Mouse (Mus musculus) neural tube, embryonic 15.5 days (tissue): ENCODE results near the gene Fsd1. TPM values are rescaled to one million over a fixed set of nuclear protein-coding genes. Genes with fewer than 3 reads are reported as not detected.
"Not testable (repeated sequence)": the region's sequence is repeated elsewhere in the genome, so short reads cannot be mapped to it uniquely, and the experiment has no call there.

Experiments
- ATAC-seq: fragments of 200-750 bp; cut with Nextera tagmentation; 2 replicates; pipeline ENCODE4 v1.8.0; 2017; ENCODE audit warnings: mild to moderate bottlenecking, moderate TSS enrichment, moderate library complexity; ENCODE audit not compliant: low FRiP score
- H3K27ac ChIP-seq: fragments of 300-500 bp; sonication (generic); replicated peaks from 2 replicates; pipeline ENCODE4 v1.5.1; 2015; ENCODE audit warnings: mild to moderate bottlenecking, inconsistent platforms
- H3K27me3 ChIP-seq: fragments of 300-500 bp; sonication (generic); replicated peaks from 2 replicates; pipeline ENCODE4 v1.6.1; 2015; ENCODE audit warnings: inconsistent platforms
- H3K36me3 ChIP-seq: fragments of 300-500 bp; sonication (generic); 2 replicates; pipeline ENCODE4 v1.6.1; 2015; ENCODE audit warnings: inconsistent platforms
- H3K4me1 ChIP-seq: fragments of 300-500 bp; sonication (generic); 2 replicates; pipeline ENCODE4 v1.6.1; 2015; ENCODE audit warnings: inconsistent platforms
- H3K4me2 ChIP-seq: fragments of 300-500 bp; sonication (generic); 2 replicates; pipeline ENCODE4 v1.6.1; 2015; ENCODE audit warnings: inconsistent platforms, mild to moderate bottlenecking, moderate library complexity
- H3K4me3 ChIP-seq: fragments of 300-500 bp; sonication (generic); replicated peaks from 2 replicates; pipeline ENCODE4 v1.5.1; 2015; ENCODE audit warnings: mild to moderate bottlenecking, inconsistent platforms
- H3K9ac ChIP-seq: fragments of 300-500 bp; sonication (generic); replicated peaks from 2 replicates; pipeline ENCODE4 v1.6.1; 2015; ENCODE audit warnings: mild to moderate bottlenecking, inconsistent platforms
- H3K9me3 ChIP-seq: fragments of 300-500 bp; sonication (generic); replicated peaks from 2 replicates; pipeline ENCODE4 v1.6.1; 2016; ENCODE audit warnings: inconsistent platforms
- WGBS: fragments of 180-500 bp; shearing (Covaris S2); methylation state at CpG from one replicate; pipeline ENCODE4 v1.1.7; 2015; ENCODE audit warnings: mixed read lengths; 5-methylcytosine and 5-hydroxymethylcytosine counted together
- polyA plus RNA-seq: library from polyadenylated mRNA; unstranded; fragments of >200 nt; fragmentation: Nextera tagmentation; extraction: Ambion mirVana; gene quantifications from 2 replicates; pipeline ENCODE4 v1.2.1, GENCODE M21; 2015

Gene Fsd1
- 189 and 228 TPM in 2 replicates for polyA plus RNA-seq

GRCm38 (mm10) chr17:55986030-55986961, at the start of gene Fsd1:
TSS of gene Fsd1 (plus strand) at chr17:55986509.
- WGBS: 9% methylated on average over 30 of the region's 35 CpGs
- peak; percentile 91 for ATAC-seq

DNA sequence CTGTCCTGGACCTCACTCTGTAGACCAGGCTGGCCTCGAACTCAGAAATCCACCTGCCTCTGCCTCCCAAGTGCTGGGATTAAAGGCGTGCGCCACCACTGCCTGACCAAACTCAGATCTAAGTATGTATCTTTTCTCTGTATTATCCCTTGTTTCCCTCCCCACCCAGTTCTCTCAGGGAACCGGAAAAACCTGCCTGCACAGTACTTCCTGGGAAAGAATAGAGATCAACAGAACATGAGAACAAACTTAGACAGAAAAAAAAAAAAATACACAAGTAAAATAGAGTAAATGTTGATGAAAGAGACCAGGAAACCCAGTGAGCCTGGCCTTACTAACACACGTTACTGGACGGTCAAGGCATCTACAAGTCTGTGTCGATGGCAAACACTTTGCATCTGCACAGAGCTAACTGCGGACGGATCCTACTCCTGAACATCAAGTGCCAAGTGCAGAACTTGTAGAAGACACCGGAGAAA, 41.9 kb upstream of the Fsd1 start:
- peaks cover 11% of the 10 kb centered on the region for H3K4me1 ChIP-seq
- H3K9ac ChIP-seq, H3K36me3 ChIP-seq, H3K9me3 ChIP-seq, H3K27me3 ChIP-seq, ATAC-seq: not testable (repeated sequence)
- peak overlapping the region; percentile 94 for H3K27ac ChIP-seq
- peak overlapping the region; percentile 55 for H3K4me3 ChIP-seq
- peak overlapping the region; percentile 87 for H3K4me2 ChIP-seq
- WGBS: 36% methylated on average over 10 of the region's 10 CpGs

More at GRCm38 (mm10) chr17:55986030-55986961, at the start of gene Fsd1:
- peaks cover 15% of the 10 kb centered on the region for H3K4me1 ChIP-seq
- H3K36me3 ChIP-seq: peaks cover 19% of the 10 kb centered on the region; the same call in 1 of the 2 replicates
- peak within 1 kb of the TSS; percentile 64 for H3K9ac ChIP-seq
- H3K4me3 ChIP-seq: peak within 1 kb of the TSS; percentile 70
- no peaks in the 10 kb centered on the region for H3K27me3 ChIP-seq
- H3K4me2 ChIP-seq: peak within 1 kb of the TSS; percentile 65
- no peaks in the 10 kb centered on the region for H3K9me3 ChIP-seq
- H3K27ac ChIP-seq: peak within 1 kb of the TSS; percentile 75

- not testable (repeated sequence) for H3K9me3 ChIP-seq, H3K36me3 ChIP-seq, H3K27me3 ChIP-seq
- H3K4me2 ChIP-seq: peak overlapping the region; percentile 87
- ATAC-seq: peak; percentile 98
- H3K9ac ChIP-seq: peak overlapping the region; percentile 70
- WGBS: under 1% methylated on average over 56 of the region's 56 CpGs
- H3K27ac ChIP-seq: peak overlapping the region; percentile 94
- H3K4me1 ChIP-seq: peaks cover 11% of the 10 kb centered on the region
- H3K4me3 ChIP-seq: peak overlapping the region; percentile 55
Measured at GRCm38 (mm10) chr17:55944866-55945682, 41.2 kb upstream of the Fsd1 start.

GRCm38 (mm10) chr17:55945696-55946095, 40.6 kb upstream of the Fsd1 start:
- H3K27me3 ChIP-seq: no peaks in the 10 kb centered on the region
- ATAC-seq: no peak
- peaks cover 11% of the 10 kb centered on the region for H3K4me1 ChIP-seq

GRCm38 (mm10) chr17:55948647-55949046, 37.7 kb upstream of the Fsd1 start:
- Histone ChIP-seq H3K9me3 (no peaks in the 10 kb centered on the region), H3K9ac (no peak overlapping the region), H3K4me3 (no peak overlapping the region), H3K27ac (no peak overlapping the region), H3K36me3 (no peaks in the 10 kb centered on the region), H3K27me3 (no peaks in the 10 kb centered on the region), H3K4me1 (peaks cover 11% of the 10 kb centered on the region), H3K4me2 (no peak overlapping the region)
- ATAC-seq: no peak
- WGBS: 92% methylated on average over 4 of the region's 4 CpGs

More at GRCm38 (mm10) chr17:55945696-55946095, 40.6 kb upstream of the Fsd1 start:
- Histone ChIP-seq H3K4me2 (peak overlapping the region; percentile 87), H3K36me3 (no peaks in the 10 kb centered on the region), H3K9ac (peak overlapping the region; percentile 70), H3K27ac (peak overlapping the region; percentile 94), H3K4me3 (peak overlapping the region; percentile 55), H3K9me3 (no peaks in the 10 kb centered on the region)
- 31% methylated on average over 5 of the region's 5 CpGs for WGBS

DNA sequence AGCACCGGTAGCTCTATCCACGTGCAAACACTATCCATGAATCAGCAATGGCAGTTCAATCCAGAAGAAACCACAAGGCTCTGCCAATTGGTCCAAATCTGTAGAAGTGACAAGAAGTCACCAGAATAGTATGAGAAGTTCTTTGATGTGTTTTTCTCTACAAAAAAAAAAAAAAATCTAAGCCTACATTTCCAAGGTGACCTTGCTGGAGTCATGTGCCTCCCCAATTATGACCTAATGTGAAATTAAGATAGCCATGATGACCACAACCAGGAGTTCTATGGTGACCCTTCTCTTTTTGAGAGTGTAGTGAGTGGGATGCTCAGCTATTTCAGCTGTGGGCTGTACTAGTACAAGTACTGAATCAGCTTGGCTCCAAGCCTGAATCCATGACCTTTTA, 36.9 kb upstream of the Fsd1 start, which contains the start of gene Zfp119b:
Gene Zfp119b (minus strand): TSS at position 101 of the 400 bp plus-strand sequence.
- Histone ChIP-seq H3K4me2 (no peak within 1 kb of the TSS), H3K4me1 (peaks cover 7% of the 10 kb centered on the region), H3K9me3 (no peaks in the 10 kb centered on the region), H3K4me3 (no peak within 1 kb of the TSS), H3K9ac (no peak within 1 kb of the TSS), H3K27me3 (peaks cover 4% of the 10 kb centered on the region; the same call in 1 of the 2 replicates), H3K27ac (no peak within 1 kb of the TSS), H3K36me3 (no peaks in the 10 kb centered on the region)
- 93% methylated on average over 2 of the region's 2 CpGs for WGBS
- ATAC-seq: no peak

DNA sequence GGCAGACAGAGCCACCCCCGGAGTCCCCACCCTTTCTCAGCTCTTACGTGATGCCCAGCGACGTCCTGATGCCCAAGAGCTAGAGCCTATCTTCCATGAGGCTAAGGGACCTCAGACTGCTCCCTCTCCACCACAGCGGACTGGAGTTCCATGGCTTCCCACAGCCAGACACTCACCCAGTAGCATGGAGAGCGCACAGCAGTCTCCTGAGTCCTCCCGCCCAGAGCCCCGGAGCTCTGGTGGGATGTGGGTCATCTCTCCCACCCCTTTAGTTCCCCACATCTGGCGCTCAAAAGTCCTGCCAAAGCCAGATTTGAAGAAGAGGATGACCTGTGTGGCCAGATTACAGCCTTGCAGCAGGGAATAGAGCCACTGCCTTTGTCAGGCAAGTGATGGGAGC, 35.7 kb upstream of the Fsd1 start:
- ATAC-seq: no peak
- Histone ChIP-seq H3K4me3 (no peak overlapping the region), H3K36me3 (no peaks in the 10 kb centered on the region), H3K27ac (no peak overlapping the region), H3K9me3 (no peaks in the 10 kb centered on the region), H3K27me3 (peaks cover 8% of the 10 kb centered on the region; the same call in 1 of the 2 replicates), H3K4me2 (no peak overlapping the region), H3K9ac (no peak overlapping the region), H3K4me1 (peaks cover 8% of the 10 kb centered on the region)
- WGBS: 89% methylated on average over 9 of the region's 9 CpGs

DNA sequence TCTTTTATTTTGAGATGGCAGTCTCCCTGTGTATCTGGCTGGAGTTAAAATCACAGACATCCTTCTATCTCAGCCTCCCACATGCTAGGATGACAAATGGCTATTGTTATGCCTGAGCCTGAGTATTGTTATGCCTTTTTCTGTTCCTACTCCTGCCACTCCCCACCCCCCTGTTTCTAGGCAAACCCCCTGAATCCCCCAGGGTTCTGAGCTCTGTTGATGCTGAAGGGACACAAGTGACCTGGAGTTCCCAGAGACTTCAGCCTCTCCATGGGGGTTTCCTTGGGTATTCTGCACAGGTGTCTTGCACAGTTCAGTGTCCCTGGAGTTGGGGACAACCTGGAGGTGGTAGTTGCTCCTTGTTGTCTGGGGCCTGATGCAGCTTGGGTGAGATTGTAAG, 34.3 kb upstream of the Fsd1 start:
- ATAC-seq: no peak
- no peak overlapping the region for H3K9ac ChIP-seq
- no peak overlapping the region for H3K4me2 ChIP-seq
- no peak overlapping the region for H3K27ac ChIP-seq
- H3K4me3 ChIP-seq: no peak overlapping the region
- peaks cover 8% of the 10 kb centered on the region; the same call in 1 of the 2 replicates for H3K27me3 ChIP-seq
- no peaks in the 10 kb centered on the region for H3K9me3 ChIP-seq
- H3K36me3 ChIP-seq: no peaks in the 10 kb centered on the region
- peaks cover 17% of the 10 kb centered on the region for H3K4me1 ChIP-seq

- Histone ChIP-seq H3K36me3 (no peaks in the 10 kb centered on the region), H3K4me2 (no peak within 1 kb of the TSS), H3K9ac (no peak within 1 kb of the TSS), H3K4me3 (no peak within 1 kb of the TSS), H3K27ac (no peak within 1 kb of the TSS), H3K27me3 (peaks cover 8% of the 10 kb centered on the region; the same call in 1 of the 2 replicates), H3K4me1 (peaks cover 22% of the 10 kb centered on the region), H3K9me3 (no peaks in the 10 kb centered on the region)
- WGBS: 76% methylated on average over 6 of the region's 6 CpGs
- no peak for ATAC-seq
Measured at GRCm38 (mm10) chr17:55952447-55953027, 33.8 kb upstream of the Fsd1 start, which contains the start of gene Ebi3. TSS of gene Ebi3 (plus strand) at chr17:55952640.

DNA sequence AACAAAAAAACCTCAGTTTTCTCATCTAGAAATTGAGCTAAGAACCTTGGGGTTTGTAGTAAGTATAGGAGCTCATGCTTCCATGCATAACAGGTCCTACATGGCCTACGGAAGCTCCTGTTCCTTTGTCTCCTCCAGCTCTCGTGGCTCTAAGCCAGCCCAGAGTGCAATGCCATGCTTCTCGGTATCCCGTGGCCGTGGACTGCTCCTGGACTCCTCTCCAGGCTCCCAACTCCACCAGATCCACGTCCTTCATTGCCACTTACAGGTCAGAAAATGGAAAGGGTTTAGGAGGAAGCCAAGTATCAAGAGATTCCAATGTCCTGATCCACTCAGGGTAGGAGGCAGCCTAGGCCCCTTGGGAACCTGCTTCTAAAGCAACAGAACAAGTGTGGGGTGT, 32.6 kb upstream of the Fsd1 start:
- peaks cover 8% of the 10 kb centered on the region; the same call in 1 of the 2 replicates for H3K27me3 ChIP-seq
- no peak overlapping the region for H3K4me3 ChIP-seq
- H3K27ac ChIP-seq: no peak overlapping the region
- H3K4me1 ChIP-seq: peaks cover 34% of the 10 kb centered on the region
- no peak overlapping the region for H3K4me2 ChIP-seq
- 80% methylated on average over 6 of the region's 6 CpGs for WGBS
- no peaks in the 10 kb centered on the region for H3K36me3 ChIP-seq
- no peaks in the 10 kb centered on the region for H3K9me3 ChIP-seq
- no peak for ATAC-seq
- H3K9ac ChIP-seq: no peak overlapping the region

DNA sequence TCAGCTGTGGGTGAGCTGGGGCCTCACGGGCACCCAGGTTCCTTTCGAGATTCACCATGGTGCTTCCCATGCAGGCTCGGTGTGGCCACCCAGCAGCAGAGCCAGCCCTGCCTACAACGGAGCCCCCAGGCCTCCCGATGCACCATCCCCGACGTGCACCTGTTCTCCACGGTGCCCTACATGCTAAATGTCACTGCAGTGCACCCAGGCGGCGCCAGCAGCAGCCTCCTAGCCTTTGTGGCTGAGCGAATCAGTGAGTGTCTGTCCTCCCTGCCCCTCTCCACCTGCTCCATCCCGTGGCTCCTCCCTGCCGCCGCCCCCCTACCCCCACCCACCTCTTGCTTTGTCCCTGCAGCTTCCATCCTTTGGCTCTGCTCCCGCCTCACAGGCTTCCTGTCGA, 32.1 kb upstream of the Fsd1 start:
- WGBS: 30% methylated on average over 16 of the region's 16 CpGs
- no peak overlapping the region for H3K27ac ChIP-seq

More for the DNA sequence above, 32.1 kb upstream of the Fsd1 start:
- Histone ChIP-seq H3K9me3 (no peaks in the 10 kb centered on the region), H3K4me3 (no peak overlapping the region), H3K9ac (no peak overlapping the region), H3K27me3 (peaks cover 8% of the 10 kb centered on the region; the same call in 1 of the 2 replicates), H3K4me2 (no peak overlapping the region), H3K36me3 (no peaks in the 10 kb centered on the region), H3K4me1 (peaks cover 34% of the 10 kb centered on the region)
- no peak for ATAC-seq
